Mouse (Mus musculus): ENCODE measurements around the gene Ror1.

Ror1 gene

DNA sequence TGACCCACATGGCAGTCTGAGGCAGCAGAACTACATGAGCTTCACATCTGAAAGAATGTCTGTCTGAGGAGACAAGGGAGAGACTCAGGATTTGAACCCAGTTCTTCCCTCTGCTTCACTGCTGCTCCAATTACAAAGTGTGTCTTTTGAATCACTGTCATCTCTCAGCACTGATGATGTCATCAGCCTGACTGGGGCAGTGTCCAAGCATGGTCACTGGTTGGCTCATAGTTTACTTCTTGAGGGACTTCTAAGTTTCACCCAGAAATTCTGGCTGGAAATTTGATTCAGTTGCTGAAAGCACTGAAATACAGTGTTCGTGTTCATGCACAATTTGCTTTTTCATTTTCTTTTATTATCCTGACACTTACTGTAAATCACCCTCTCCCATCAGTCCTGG is 219.5 kb downstream of the Ror1 start:
- DNase-seq (ENCODE audit: low read depth) = no peak

DNA sequence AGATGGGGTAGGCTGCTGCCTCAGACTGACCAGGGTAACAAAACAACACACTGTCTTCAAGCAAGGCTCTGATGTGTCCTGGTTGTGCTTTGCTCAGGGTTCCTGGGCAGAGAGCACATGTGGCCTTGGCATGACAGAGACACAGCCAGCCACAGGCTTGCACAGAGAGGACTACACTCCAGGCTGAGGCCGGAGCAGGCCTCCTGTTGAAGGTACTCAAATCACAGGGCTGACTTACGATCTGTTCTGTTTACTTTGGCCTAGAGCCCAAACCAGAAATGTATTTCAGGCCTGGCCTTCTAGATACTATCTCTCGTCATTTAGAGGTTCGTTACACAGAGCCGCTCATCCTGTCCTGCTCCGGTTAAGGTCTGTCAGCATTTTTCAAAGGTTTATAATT is 226.2 kb downstream of the Ror1 start:
- DNase-seq (ENCODE audit: low read depth) = no peak

DNA sequence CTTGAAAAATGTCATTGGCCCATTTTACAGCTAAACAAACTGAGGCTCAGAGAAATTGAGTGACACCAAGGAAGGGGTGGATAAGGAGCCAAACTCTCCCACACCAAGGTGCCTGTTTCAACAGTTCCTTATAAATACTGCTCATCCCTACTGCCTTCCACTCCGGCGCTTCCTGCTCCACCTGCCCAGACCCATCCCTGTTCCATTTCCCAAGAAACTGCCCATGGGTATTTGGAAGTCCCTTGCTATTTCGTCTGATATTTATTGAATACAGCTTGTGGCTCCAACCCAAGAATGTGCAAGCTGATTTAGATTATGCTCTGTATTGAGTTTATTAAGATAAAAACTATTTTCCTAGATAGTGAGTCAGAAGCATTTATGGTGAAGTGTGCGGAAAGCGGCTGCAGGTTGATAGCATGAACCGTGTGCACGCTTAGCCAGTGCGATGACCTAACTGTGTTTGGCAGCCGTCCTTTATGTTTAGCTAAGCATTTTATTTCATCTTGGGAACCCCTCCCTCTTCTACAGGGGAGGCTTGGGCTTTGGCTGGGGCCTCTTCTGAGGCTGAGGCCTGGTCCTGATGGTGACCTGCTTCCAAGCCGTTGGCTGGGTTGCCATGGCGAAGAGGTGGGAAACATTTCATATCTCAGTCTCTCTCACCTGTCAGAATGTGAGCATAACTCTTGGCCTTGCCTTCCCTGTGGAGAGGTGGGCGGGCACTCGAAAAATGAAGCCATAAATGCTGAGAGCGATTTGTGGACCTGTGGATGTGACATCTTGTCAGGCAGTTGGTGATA is 229.3 kb downstream of the Ror1 start:
- DNase-seq (ENCODE audit: low read depth) = no peak

DNA sequence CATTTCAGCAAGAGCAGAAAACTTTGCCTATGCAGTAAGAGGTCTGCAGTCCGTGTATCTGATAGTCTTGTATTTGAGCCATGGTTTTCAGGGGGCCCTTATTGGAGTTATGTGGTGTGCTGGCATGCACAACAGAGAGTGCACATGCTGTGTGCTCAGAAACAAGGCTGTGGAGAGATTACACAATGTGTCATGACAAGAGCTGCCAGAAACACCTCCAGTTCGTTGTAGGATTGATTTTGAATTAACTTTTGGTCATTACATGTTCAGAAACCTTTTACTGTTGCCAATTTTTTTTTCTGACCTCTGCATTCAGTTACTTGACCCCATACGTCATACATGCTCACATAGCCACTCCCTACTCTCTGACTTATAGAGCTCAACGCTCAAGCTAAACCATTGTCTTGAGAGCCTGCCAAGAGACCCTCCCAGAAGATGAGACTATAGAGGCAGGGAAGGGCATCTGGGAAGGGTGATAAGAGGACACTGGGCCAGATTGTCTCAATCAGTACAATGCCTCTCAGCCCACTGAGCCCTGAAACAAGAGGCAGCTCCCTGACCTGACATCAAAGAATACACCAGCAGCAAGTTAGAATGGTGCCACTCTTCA is 232.9 kb downstream of the Ror1 start:
- DNase-seq (ENCODE audit: low read depth) = no peak

DNA sequence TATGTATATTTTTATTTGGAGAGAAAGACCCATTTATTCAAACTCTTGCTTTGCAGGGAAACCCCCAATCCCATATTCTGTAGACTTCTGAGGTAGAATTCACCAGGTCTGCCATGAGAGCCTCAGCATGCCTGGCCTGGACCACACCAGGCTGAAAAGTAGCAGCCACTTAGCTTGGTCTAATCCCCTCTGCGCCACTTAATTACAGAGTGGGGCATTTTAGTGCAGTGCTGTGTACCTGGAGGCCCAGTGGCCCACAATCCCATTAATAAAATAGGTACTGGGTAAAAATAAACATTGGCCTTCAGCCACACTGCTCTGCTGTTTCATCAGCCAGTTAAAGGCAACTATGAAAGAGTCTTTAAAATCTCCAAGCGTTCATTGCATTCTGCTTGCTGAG is 239.6 kb downstream of the Ror1 start:
- DNase-seq (ENCODE audit: low read depth) = no peak

DNA sequence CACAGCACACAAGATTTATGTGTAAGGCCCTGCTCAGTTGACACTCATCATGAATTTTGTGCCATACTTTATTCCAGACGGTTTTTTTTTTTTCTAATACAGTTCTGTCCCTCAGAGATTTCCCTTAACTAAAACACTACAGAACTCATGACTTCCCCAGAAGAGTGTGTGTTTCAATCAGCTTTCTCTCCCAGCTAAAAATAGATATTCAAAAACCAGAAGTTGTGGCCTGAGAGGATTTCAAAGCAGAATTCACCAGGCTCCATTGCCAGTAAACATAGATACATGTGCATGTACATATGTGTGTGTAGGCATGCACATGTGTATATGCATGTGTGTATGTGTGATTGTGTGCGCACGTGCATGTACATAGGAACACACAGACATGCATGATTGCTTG is 252.2 kb downstream of the Ror1 start:
- no peak for DNase-seq (ENCODE audit: low read depth)

DNA sequence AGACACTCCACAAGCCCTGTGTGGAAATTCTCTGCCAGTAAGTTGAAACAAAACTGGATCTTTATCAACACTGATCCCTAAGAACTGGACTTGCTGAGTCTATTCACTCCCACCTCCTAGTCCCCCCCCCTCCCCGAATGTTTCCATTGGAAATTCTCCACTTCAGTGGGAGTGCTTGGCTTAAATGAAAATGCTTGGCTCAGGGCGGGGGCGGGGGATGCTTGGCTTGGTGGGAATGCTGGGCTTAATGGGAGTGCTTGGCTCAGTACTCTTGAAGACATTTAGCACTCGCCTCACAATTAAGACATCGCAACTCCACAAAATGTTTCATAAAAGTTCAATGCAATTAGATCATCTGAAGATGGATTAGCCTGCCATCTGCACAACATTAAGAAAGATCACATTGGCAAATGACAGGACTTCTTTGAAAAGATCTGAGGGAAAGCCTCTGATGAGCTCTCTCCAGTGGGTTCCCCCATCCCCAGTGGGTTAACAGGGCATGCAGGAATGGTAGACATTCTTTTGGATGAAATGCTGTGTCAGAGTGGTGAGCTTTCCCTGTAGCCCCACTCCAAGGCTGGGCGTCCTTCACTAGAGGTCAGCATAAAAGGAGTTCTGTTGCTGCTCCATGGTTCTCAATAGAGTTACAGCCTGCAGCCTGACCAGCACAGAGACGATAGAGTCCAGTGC is 254.7 kb downstream of the Ror1 start:
- no peak for DNase-seq (ENCODE audit: low read depth)

DNA sequence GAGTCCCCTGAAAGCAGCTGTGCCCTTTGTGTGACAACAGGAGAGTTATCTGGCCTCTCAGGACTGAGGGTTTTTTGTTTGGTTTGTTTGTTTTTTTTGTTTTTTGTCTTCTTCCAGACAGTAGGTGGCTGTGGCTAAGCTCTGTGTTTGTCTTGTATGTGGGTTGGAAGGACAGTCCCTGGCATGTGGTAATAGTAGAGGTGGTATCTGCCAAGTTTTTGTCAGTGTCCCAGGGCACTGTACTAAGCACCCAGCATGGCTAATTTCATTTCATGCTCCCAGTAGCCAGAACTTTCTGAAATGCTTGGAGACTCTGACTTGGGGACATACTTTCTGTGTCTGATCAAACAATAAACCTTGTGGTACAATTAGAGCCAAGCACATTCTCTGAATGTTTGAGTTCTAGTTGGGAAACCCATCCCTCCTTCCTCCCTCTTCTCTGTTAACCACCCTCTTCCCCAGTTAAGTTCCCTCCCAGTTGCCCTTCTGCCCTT is 256.3 kb downstream of the Ror1 start:
- no peak for DNase-seq (ENCODE audit: low read depth)

DNA sequence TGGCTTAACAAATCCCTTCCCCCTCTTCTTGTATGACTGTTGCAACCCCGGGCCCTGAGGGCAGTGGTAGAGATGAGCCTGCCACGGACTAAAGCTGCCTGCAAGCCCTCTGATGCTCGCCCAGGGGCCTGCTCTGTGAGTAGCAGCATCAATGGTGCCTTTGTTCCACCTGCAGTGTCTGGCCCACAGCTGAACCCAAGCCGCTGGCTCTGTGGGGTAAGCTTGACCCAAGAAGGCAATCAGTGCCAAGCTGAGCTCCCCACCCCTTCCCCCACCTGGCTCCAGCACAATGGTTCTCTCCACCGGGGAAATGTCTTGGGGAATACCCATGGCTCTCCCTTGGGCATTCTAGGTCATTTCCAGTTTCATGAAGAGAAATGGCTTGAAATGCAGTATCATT is 260.0 kb downstream of the Ror1 start:
- no peak for DNase-seq (ENCODE audit: low read depth)

DNA sequence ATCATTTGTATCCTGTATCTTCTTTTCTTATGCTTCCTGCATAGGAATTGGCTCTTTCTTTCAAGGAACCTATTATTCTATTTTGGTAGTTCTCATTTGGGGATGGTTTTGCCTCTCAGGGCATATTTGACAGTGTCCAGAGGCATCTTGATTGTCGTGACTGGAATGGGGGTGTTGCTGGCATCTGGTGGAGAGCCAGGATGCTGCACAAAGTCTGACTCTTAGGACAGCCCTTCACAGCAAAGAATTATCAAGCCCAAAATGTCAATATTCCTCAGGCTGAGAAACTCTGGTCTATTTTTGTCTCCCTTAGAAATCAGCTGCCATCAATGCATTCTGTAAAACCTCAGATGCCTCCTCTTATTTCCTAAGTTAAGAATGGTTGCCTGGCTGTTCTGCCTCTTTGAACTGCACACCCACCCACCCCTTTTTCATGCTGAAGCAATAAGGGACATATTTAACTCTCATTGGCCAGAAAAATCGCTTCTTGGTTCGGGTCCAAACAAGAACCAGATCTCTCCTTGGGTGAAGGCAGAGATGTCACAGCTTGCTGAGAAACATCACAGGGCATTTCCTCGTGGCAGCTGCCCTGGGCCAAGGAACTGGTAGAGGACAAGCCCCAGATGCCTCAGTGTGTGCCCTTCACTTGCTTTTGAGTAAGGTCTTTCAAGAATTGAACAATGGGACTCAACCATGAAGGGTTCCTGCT is 262.4 kb downstream of the Ror1 start:
- DNase-seq (ENCODE audit: low read depth) = no peak

DNA sequence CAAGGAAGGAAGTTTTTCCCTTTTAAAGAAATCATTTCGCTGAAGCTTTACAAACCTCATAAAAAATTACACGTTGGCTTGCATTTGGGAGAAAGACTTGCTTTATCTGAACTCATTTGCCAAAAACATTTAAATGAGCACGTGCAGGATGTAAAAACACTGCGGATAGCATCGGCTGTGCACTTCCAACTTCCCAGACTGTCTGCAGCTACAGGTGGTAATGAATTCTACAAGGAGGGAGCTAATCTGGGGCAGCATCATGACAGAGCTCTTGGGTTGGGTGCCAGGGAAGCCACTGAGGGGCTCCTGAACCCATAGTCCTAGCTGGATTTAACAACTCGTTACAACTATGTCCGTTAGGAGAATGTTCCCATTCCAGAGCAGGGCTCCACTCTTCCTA is 268.1 kb downstream of the Ror1 start:
- no peak for DNase-seq (ENCODE audit: low read depth)

DNA sequence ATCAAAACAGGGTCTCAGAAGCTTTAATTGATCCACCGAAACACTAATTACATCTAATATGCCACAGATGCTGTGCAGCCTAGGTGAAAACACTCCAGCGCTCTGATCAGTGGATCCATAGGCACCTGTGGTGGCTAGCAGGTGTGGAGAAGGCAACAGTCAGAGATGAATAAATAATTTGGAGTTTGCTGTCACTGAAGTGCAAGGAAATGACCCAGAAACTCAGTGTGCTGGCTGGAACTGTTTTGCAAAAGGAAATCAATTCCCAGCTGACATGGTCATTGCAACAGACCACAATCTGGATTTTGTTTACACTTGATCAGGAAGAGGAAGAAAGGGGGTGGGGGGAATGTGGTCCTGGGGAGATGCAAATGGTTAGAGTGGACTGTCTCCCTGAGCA is 273.1 kb downstream of the Ror1 start:
- no peak for DNase-seq (ENCODE audit: low read depth)

DNA sequence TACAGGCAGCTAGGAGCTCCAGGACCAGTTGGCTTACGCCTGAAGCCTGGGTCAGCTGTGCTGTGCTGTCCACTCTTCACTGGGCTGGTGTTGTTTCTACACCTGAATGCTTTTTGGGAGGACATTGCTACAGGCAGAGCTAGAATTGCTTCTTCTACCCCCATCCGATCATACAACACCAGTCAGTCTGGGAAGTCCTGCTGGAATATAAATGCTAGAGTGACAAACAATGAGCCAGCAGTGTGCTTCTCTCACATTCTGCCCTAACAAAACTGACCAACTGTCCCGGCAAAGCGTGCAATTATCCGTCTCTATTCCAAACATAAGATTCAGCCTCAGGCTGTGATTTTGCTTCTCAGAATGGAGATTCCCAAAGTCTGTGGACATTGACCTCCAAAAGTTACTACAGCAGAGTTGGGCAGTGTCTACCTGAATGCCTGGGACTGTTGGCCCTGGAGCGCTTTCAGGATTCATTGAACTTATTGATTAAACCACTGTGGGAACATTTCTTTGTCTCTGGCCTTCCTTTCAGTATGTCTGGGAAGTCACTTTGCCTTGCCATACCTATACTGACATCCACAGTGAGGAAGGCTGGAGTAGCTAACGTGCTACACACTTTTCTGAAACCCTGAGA is 274.1 kb downstream of the Ror1 start:
- no peak for DNase-seq (ENCODE audit: low read depth)

DNA sequence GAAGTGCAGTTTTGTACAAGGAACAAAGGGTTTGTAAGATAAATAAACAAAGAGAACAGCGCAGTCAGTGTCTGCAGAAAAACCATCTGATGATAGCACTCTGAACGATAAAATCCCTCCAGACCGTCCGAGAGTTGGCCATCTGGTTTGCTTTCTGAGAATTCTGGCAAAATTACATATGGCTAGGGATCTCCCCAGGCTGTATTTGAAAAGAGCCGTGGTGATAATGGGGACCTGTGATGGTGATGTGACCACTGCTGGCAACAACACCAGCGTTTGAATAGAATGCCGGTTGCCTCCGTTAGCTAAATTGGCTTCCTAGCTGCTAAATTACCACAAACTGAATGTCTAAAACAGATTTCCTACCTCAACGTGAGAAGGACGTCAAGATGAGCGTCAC is 277.2 kb downstream of the Ror1 start:
- DNase-seq (ENCODE audit: low read depth) = no peak

DNA sequence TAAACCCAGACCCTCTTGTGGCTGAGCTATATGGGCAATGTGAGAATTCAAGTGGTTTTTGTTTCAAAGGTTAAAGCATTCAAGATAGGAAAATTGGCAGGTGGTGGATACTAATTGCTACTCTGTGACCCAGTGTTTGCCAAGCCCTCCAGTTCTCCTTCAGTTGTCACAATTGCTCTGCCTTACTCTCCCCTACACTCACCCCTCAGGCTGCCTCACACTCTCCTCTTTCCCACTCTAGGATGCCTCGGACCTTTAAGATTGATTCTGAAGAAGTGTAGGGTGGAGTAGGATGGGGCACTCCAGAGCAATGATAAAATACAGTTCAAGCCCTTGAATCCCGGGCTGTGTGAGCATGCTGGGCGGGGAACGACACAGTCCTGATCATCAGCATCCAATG is 278.2 kb downstream of the Ror1 start:
- DNase-seq (ENCODE audit: low read depth) = no peak

DNA sequence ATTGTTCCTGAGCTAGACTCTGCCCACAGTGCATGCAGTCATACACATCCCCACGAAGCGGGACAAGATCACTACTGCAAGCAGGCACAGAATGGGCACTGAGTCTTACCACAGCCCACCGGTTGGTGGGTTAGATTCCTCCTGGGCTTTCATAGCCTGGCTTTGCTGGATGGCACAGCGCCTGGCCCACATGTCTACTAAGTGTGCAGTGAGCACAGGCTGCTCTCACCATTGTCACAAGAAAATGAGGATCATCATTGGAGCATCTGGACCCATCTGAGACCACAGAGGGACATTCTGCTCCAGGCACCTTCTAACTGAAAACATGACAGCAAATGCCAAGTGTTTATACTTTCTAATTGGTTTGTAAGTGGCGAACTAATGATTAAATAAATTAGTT is 279.7 kb downstream of the Ror1 start:
- no peak for DNase-seq (ENCODE audit: low read depth)

DNA sequence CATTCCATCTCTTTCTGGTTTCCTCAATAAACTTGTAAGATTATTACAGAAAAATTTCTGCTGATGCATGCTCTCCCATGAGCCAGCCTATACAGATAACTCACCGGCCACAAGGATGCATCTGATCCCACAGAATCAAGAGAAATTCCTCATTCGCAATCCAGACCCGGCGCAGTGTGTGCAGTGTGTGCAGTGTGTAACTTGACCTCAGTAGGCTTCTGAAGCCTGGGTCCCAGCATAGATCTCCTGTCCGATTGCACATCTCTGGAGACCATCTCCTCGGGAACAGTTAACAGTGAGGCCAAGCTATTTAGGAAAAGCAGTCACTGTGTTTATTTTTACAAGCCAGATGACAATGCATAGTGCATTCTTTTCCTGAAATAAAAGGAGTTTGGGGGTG is 280.6 kb downstream of the Ror1 start:
- no peak for DNase-seq (ENCODE audit: low read depth)

DNA sequence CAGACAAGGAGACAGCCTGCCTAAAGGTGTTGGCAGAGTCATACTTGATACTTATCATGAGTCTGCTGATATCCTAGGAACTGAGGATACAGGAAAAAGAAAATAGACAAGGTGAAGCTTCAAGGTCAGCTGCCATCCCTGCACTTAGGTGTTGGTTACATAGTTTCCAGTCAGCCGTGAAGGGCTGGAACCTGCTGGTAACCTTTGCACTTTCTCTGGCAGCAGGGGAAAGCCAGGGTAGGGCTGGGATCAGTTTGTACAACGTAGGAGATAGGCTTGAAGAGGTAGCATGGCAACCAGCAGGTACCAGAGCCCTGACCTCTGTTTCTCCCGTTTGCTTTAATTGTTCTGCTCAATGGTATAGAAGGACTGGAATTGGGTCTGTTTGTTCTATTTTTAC is 281.6 kb downstream of the Ror1 start:
- DNase-seq (ENCODE audit: low read depth) = no peak

DNA sequence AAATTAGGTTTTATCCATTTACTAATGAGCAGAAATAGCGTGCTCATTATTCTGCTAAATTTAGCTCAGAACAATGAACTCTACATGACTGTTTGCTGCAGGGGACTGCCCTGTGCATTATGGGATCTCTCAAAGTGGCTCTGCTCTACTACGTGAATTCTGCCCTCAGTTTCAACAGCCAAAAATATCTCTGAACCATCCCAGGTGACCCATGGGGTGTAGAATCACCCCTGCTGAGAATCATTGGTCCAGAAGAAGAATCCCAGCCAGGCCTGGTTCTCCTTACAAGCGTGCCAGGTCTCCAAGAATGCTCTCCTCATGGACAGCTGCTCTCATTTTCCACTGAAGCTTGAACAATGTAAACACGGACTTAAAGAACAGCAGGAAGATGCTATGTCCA is 282.4 kb downstream of the Ror1 start:
- no peak for DNase-seq (ENCODE audit: low read depth)

DNA sequence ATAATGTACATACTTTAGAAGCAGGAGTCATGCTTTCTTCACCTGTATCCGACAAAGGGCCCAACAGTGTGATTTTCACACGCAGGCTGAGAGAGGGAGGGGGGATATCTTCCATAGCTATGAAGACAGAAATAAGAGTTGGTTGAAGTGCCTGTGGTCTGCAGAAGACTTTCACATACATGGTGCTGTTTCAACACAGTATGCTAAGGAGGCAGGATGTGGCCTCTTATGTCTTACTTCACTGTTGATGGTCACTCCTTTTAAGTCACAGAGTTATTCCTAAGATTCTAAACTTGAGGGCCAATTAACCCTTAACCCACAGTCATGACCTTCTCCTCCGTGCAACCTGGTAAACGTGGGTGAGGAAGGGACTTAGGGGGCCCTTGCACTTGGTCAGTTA is 286.2 kb downstream of the Ror1 start:
- no peak for DNase-seq (ENCODE audit: low read depth)

DNA sequence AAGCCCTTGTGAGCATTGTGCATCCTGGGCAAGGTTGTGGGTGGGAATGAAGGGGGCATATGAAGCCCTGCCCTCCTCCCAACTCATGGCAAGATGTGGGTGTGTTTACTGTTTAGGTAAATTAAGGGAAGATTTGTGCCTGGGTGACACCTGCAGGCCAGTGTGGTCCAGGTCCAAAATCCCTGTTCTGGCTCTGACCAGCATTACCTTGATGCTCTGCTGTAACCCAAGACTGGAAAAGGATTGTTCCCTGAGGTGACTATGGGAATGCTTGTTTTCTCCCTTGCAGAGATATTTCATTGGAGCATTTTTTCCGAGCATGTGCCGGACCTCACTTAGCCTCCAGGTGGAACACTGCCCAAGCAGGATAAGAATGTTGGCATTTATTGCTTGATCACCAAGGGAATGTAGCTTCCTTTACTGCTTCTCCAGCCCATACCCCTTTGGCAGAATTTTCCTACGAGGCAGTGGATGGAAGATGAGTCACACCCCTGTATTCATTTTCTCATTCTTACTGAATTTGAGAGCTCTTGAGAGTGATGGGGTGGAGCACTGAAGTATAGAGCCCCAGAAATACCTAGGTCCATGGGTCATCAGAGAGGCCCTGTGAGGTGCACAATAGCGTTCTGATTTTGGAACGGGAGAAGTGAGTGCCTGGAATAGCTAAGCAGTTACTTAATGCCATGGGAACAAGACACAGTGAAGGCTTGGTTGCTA is 290.8 kb downstream of the Ror1 start:
- no peak for DNase-seq (ENCODE audit: low read depth)

DNA sequence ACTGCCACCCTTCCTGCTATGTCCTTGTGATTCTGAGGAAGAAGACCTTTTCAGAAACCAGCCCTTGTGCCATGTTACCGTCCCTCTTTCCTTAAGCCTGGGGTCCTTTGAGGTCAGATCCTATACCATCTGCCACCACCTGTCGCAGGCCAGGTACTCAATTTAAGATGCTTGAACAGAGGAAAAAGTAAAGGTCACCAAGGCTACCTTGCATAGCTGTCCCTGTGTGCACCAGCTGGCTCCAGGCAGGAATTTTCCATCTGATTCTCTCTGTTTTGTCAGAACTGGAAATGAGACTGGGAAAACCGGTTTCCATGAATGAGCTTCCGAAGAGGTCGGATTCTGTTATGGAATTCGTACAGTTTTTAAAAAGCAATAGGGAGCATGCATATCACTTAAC is 294.8 kb downstream of the Ror1 start:
- no peak for DNase-seq (ENCODE audit: low read depth)
